Mouse (Mus musculus): ENCODE data around the gene Ankrd9. TPM values are rescaled to one million over a fixed set of nuclear protein-coding genes. Genes with fewer than 3 reads are reported as not detected.

The Ankrd9 gene
- total and polyA plus RNA-seq, 2 experiments from 2014 or later = 14.3 to 14.8 TPM

- Histone ChIP-seq H3K27me3 (ENCODE audit: insufficient read depth, low read length) (no peaks in the 10 kb centered on the region), H3K36me3 (ENCODE audit: insufficient read depth, low read length) (no peaks in the 10 kb centered on the region), H3K4me2 (ENCODE audit: low read depth, low read length) (no peak overlapping the region), H3K9me3 (ENCODE audit: low read length) (no peaks in the 10 kb centered on the region), H3K27ac (no peak overlapping the region), H3K9ac (replicated peaks; ENCODE audit: low read length) (no peak overlapping the region), H3K4me3 (ENCODE audit: low read length) (no peak overlapping the region), H3K4me1 (ENCODE audit: insufficient read depth, low read length) (no peaks in the 10 kb centered on the region)
- no peak for TF ChIP-seq CTCF (IDR thresholded peaks at IDR 0.05; ENCODE audit: low read depth)
- no peak for ATAC-seq
- WGBS = 78% methylated on average over 8 of the region's 8 CpGs
- no peak for DNase-seq (ENCODE audit: low spot score)
Observed at GRCm38 (mm10) chr12:110983714-110984113, 4.9 kb upstream of the Ankrd9 start.

DNA sequence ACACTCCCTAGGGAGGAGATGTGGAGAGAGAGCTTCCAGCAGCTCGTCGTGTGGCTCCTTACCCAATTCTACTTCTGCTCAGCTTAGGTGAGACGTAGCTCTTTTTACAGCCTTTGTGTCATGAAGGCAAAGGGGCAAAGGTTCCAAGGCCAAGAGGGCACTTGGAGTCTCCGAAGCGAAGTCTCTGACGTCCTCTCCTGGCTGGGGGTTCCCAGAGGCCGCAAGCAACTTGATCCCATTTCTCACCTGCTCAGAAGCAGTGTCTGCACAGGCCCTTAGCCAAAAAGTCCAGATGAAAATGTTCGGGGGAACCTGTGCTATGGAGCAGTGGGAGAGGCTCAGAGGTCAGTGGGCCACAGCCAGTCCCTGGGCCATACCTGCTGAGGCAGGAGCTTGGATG, 4.2 kb upstream of the Ankrd9 start:
- ATAC-seq = no peak
- WGBS = 85% methylated on average over 8 of the region's 8 CpGs
- Histone ChIP-seq H3K36me3 (ENCODE audit: insufficient read depth, low read length) (no peaks in the 10 kb centered on the region), H3K27ac (no peak overlapping the region), H3K4me2 (ENCODE audit: low read depth, low read length) (no peak overlapping the region), H3K27me3 (ENCODE audit: insufficient read depth, low read length) (no peaks in the 10 kb centered on the region), H3K9ac (replicated peaks; ENCODE audit: low read length) (no peak overlapping the region), H3K9me3 (ENCODE audit: low read length) (no peaks in the 10 kb centered on the region), H3K4me3 (ENCODE audit: low read length) (no peak overlapping the region), H3K4me1 (ENCODE audit: insufficient read depth, low read length) (no peaks in the 10 kb centered on the region)
- no peak for TF ChIP-seq CTCF (IDR thresholded peaks at IDR 0.05; ENCODE audit: low read depth)
- no peak for DNase-seq (ENCODE audit: low spot score)

- Histone ChIP-seq H3K36me3 (ENCODE audit: insufficient read depth, low read length) (no peaks in the 10 kb centered on the region), H3K9me3 (ENCODE audit: low read length) (no peaks in the 10 kb centered on the region), H3K4me1 (ENCODE audit: insufficient read depth, low read length) (no peaks in the 10 kb centered on the region), H3K27ac (no peak overlapping the region), H3K4me2 (ENCODE audit: low read depth, low read length) (no peak overlapping the region), H3K27me3 (ENCODE audit: insufficient read depth, low read length) (no peaks in the 10 kb centered on the region), H3K4me3 (ENCODE audit: low read length) (no peak overlapping the region), H3K9ac (replicated peaks; ENCODE audit: low read length) (no peak overlapping the region)
- 92% methylated on average over 3 of the region's 3 CpGs for WGBS
- ATAC-seq (no peak), DNase-seq (ENCODE audit: low spot score) (no peak)
- no peak for TF ChIP-seq CTCF (IDR thresholded peaks at IDR 0.05; ENCODE audit: low read depth)
Observed at GRCm38 (mm10) chr12:110981736-110982135, 2.9 kb upstream of the Ankrd9 start.

- WGBS = 71% methylated on average over 3 of the region's 3 CpGs
- TF ChIP-seq CTCF (IDR thresholded peaks at IDR 0.05; ENCODE audit: low read depth) = no peak
- no peak overlapping the region for H3K4me3 ChIP-seq (ENCODE audit: low read length)
- no peaks in the 10 kb centered on the region for H3K9me3 ChIP-seq (ENCODE audit: low read length)
- ATAC-seq = no peak
- H3K27ac ChIP-seq = no peak overlapping the region
- no peaks in the 10 kb centered on the region for H3K4me1 ChIP-seq (ENCODE audit: insufficient read depth, low read length)
- no peaks in the 10 kb centered on the region; the same call in 1 of the 2 replicates for H3K36me3 ChIP-seq (ENCODE audit: insufficient read depth, low read length)
- H3K27me3 ChIP-seq (ENCODE audit: insufficient read depth, low read length) = no peaks in the 10 kb centered on the region
- DNase-seq (ENCODE audit: low spot score) = no peak
- no peak overlapping the region for H3K9ac ChIP-seq (replicated peaks; ENCODE audit: low read length)
- no peak overlapping the region for H3K4me2 ChIP-seq (ENCODE audit: low read depth, low read length)
Observed at GRCm38 (mm10) chr12:110979808-110980207, 968 bp upstream of the Ankrd9 start.

GRCm38 (mm10) chr12:110977896-110978606, 789 bp downstream of the Ankrd9 start:
- Histone ChIP-seq H3K27ac (no peak overlapping the region), H3K4me2 (ENCODE audit: low read depth, low read length) (peak overlapping the region; percentile 95), H3K4me1 (ENCODE audit: insufficient read depth, low read length) (no peaks in the 10 kb centered on the region), H3K4me3 (ENCODE audit: low read length) (peak overlapping the region; percentile 83), H3K36me3 (ENCODE audit: insufficient read depth, low read length) (no peaks in the 10 kb centered on the region; the same call in 1 of the 2 replicates), H3K27me3 (ENCODE audit: insufficient read depth, low read length) (no peaks in the 10 kb centered on the region), H3K9me3 (ENCODE audit: low read length) (no peaks in the 10 kb centered on the region), H3K9ac (replicated peaks; ENCODE audit: low read length) (peak overlapping the region; percentile 88)
- no peak for DNase-seq (ENCODE audit: low spot score)
- no peak for ATAC-seq
- WGBS = 38% methylated on average over 14 of the region's 14 CpGs
- no peak for TF ChIP-seq CTCF (IDR thresholded peaks at IDR 0.05; ENCODE audit: low read depth)

DNA sequence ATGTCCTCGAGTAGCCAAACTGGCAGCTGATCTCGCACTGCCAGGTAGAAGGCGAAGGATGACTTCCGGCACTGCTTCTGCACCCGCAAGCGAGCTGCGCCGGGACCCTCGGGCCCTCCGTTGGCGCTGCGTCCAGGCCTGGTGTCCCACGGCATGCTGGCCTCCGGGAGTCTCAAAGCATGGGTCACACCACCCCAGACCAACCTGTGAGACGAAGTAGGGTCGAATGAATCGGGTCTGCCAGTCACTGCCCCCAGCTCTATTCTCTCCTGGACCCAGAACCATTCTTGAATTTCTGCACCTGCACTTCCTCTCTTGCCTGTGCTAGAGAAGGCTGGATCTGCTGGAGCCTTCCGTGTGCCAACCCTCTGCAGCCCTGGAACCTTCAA, 1.5 kb downstream of the Ankrd9 start:
- 97% methylated on average over 18 of the region's 18 CpGs for WGBS
- no peak for TF ChIP-seq CTCF (IDR thresholded peaks at IDR 0.05; ENCODE audit: low read depth)
- Histone ChIP-seq H3K27me3 (ENCODE audit: insufficient read depth, low read length) (no peaks in the 10 kb centered on the region), H3K9ac (replicated peaks; ENCODE audit: low read length) (no peak overlapping the region), H3K4me1 (ENCODE audit: insufficient read depth, low read length) (no peaks in the 10 kb centered on the region), H3K9me3 (ENCODE audit: low read length) (no peaks in the 10 kb centered on the region), H3K27ac (no peak overlapping the region), H3K4me2 (ENCODE audit: low read depth, low read length) (no peak overlapping the region; the same call in 1 of the 2 replicates), H3K4me3 (ENCODE audit: low read length) (no peak overlapping the region), H3K36me3 (ENCODE audit: insufficient read depth, low read length) (no peaks in the 10 kb centered on the region; the same call in 1 of the 2 replicates)
- DNase-seq (ENCODE audit: low spot score) (no peak), ATAC-seq (no peak)

- 94% methylated on average over 59 of the region's 60 CpGs for WGBS
- DNase-seq (ENCODE audit: low spot score) = no peak
- no peak overlapping the region for H3K4me2 ChIP-seq (ENCODE audit: low read depth, low read length)
Observed at GRCm38 (mm10) chr12:110976589-110977344, 2.1 kb downstream of the Ankrd9 start.

More at GRCm38 (mm10) chr12:110976589-110977344, 2.1 kb downstream of the Ankrd9 start:
- ATAC-seq = no peak
- H3K9ac ChIP-seq (replicated peaks; ENCODE audit: low read length) = no peak overlapping the region
- no peaks in the 10 kb centered on the region for H3K9me3 ChIP-seq (ENCODE audit: low read length)
- H3K36me3 ChIP-seq (ENCODE audit: insufficient read depth, low read length) = no peaks in the 10 kb centered on the region; the same call in 1 of the 2 replicates
- no peak overlapping the region for H3K27ac ChIP-seq
- no peak overlapping the region for H3K4me3 ChIP-seq (ENCODE audit: low read length)
- H3K4me1 ChIP-seq (ENCODE audit: insufficient read depth, low read length) = no peaks in the 10 kb centered on the region
- no peak for TF ChIP-seq CTCF (IDR thresholded peaks at IDR 0.05; ENCODE audit: low read depth)
- H3K27me3 ChIP-seq (ENCODE audit: insufficient read depth, low read length) = no peaks in the 10 kb centered on the region

All from hindbrain, postnatal 0 days (tissue).